Mouse (Mus musculus) testis, adult 2 months (tissue): Measurements from ENCODE around the gene Scrg1. TPM values are rescaled to one million over a fixed set of nuclear protein-coding genes. Genes with fewer than 3 reads are reported as not detected.
A peak's percentile ranks its signal among the peaks of the same experiment; 100 is the strongest.
"Not testable (repeated sequence)": the region's sequence is repeated elsewhere in the genome, so short reads cannot be mapped to it uniquely, and the experiment has no call there.

ENCODE experiments used
- H3K27ac ChIP-seq: fragments of 200-500 bp; 2 replicates; pipeline ENCODE4 v1.5.1; 2012; ENCODE audit warnings: low read depth, low read length; ENCODE audit not compliant: control insufficient read depth, insufficient read depth
- H3K27me3 ChIP-seq: fragments of 200-500 bp; 2 replicates; pipeline ENCODE4 v1.6.1; 2012; ENCODE audit warnings: mild to moderate bottlenecking, low read length, moderate library complexity; ENCODE audit not compliant: control insufficient read depth, insufficient read depth
- H3K36me3 ChIP-seq: fragments of 200-500 bp; 2 replicates; pipeline ENCODE4 v1.6.1; 2012; ENCODE audit warnings: mild to moderate bottlenecking, low read length; ENCODE audit not compliant: control insufficient read depth, insufficient read depth
- H3K4me1 ChIP-seq: fragments of 200-500 bp; 2 replicates; pipeline ENCODE4 v1.6.1; 2012; ENCODE audit warnings: low read length; ENCODE audit not compliant: control insufficient read depth, insufficient read depth
- H3K4me3 ChIP-seq: fragments of 200-500 bp; 2 replicates; pipeline ENCODE4 v1.5.1; 2012; ENCODE audit warnings: low read depth, mild to moderate bottlenecking, low read length, moderate library complexity, mixed read lengths; ENCODE audit not compliant: control insufficient read depth
- CTCF ChIP-seq: fragments of 200-500 bp; IDR thresholded peaks from 2 replicates; pipeline ENCODE4 v1.5.1; 2012; ENCODE audit warnings: low read depth, mild to moderate bottlenecking, inconsistent platforms, low read length, moderate library complexity; ENCODE audit not compliant: control insufficient read depth, insufficient read depth, insufficient replicate concordance
- POLR2A ChIP-seq: fragments of 200-500 bp; IDR thresholded peaks from 2 replicates; pipeline ENCODE4 v1.6.1; 2012; ENCODE audit warnings: low read depth, mild to moderate bottlenecking, inconsistent platforms, low read length, moderate library complexity; ENCODE audit not compliant: control insufficient read depth
- polyA plus RNA-seq: library from polyadenylated mRNA; depleted of rRNA; stranded (reverse); fragments of >200 nt; gene quantifications from 2 replicates; pipeline ENCODE4 v1.2.3, GENCODE M21; 2012; rRNA removed

The Scrg1 gene
- polyA plus RNA-seq, 1 experiment: not detected

GRCm38 (mm10) chr8:57511316-57512118 lies 55.8 kb downstream of the Scrg1 start, which contains the start of gene Hmgb2:
TSS of gene Hmgb2 (plus strand) at chr8:57511907.
- Histone ChIP-seq H3K4me3 (peak within 1 kb of the TSS; percentile 98), H3K36me3 (peaks cover 2% of the 10 kb centered on the region), H3K27ac (peak within 1 kb of the TSS; percentile 100), H3K4me1 (no peaks in the 10 kb centered on the region), H3K27me3 (no peaks in the 10 kb centered on the region)
- no peak for TF ChIP-seq CTCF
- peak; percentile 88 for TF ChIP-seq POLR2A

GRCm38 (mm10) chr8:57512141-57513056 lies 56.7 kb downstream of the Scrg1 start:
- Histone ChIP-seq H3K27ac (peak overlapping the region; percentile 100), H3K36me3 (peaks cover 3% of the 10 kb centered on the region), H3K4me1 (no peaks in the 10 kb centered on the region), H3K27me3 (no peaks in the 10 kb centered on the region), H3K4me3 (peak overlapping the region; percentile 98)
- TF ChIP-seq POLR2A (no peak), CTCF (no peak)

GRCm38 (mm10) chr8:57513178-57513661 lies 57.5 kb downstream of the Scrg1 start:
- not testable (repeated sequence) for H3K27me3 ChIP-seq, H3K36me3 ChIP-seq, H3K4me1 ChIP-seq
- H3K4me3 ChIP-seq: peak overlapping the region; percentile 70
- peak overlapping the region; percentile 31; the same call in 1 of the 2 replicates for H3K27ac ChIP-seq

DNA sequence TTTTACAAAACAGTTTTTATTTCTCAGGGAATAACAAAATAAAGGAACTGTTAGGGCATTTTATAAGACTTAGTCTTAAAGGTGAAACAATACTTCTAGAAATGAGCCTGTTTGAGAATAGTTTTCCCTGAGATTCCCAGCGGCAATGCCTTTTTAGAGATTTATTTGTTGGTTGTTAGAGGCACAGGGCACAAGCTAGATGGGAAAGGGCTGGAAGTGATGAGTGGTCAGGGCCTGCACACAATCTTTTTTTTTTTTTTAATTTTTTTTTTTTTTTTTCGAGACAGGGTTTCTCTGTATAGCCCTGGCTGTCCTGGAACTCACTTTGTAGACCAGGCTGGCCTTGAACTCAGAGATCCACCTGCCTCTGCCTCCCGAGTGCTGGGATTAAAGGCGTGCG lies 61.0 kb downstream of the Scrg1 start:
- not testable (repeated sequence) for H3K27ac ChIP-seq, H3K36me3 ChIP-seq, H3K4me3 ChIP-seq, H3K27me3 ChIP-seq, H3K4me1 ChIP-seq

DNA sequence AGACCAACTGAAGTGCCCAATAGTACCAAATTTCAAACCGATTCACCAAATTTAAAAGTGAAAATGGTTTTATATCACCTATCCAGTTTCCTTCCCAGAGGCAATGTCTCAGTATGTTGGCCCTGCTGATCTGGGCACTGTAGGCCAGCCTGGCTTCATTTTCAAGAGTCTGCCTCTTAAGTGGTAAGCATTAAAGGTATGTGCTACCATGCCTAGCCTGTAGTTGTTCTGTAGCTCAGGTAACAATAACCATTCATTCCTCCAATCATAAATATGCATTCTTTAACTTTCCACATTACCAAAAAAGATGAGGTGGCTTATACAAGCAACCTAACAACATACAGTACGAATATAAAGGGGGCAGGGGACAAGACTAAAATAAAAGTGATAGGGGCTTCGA lies 62.0 kb downstream of the Scrg1 start:
- no peak overlapping the region for H3K4me3 ChIP-seq
- H3K4me1 ChIP-seq: no peaks in the 10 kb centered on the region
- H3K27ac ChIP-seq: no peak overlapping the region
- TF ChIP-seq CTCF: no peak
- TF ChIP-seq POLR2A: no peak
- no peaks in the 10 kb centered on the region for H3K27me3 ChIP-seq
- H3K36me3 ChIP-seq: peaks cover 3% of the 10 kb centered on the region

DNA sequence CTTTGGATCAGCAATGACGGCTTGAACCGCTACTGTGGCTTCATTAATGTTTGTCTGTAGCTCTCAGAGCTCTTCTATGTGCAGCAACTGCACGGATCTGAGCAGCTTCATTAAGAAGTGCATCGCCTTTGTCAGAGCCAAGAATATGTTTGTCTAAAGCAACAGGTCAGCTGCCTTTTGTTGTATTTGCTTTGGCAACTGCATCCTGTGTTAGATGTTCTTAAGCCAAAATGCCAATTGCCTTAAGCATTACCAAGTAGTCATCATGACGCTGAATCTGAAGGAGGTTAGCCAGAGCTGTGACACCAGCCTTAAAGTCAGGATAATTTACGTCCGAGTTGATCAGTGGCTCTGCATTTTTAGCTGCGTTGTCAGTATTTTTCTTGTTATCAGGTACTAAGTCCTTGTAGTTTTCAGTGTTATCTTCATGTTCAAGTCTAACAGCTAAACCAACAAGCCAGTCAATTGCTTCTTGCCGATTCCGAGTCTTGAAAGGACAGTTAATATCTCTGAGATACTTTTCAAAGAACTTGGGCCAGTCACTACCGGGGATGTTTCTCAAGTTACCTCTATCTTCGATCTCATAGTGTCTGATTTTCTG lies 64.6 kb downstream of the Scrg1 start:
- no peak overlapping the region for H3K4me3 ChIP-seq
- no peaks in the 10 kb centered on the region for H3K27me3 ChIP-seq
- peaks cover 3% of the 10 kb centered on the region for H3K36me3 ChIP-seq
- TF ChIP-seq CTCF (no peak), POLR2A (no peak)
- no peak overlapping the region for H3K27ac ChIP-seq
- H3K4me1 ChIP-seq: no peaks in the 10 kb centered on the region

Other genes starting within 250 kb of the Scrg1 start
- gene Hand2, start 134.9 kb upstream of the Scrg1 start, polyA plus RNA-seq: 0.05 TPM in 2 replicates
- 10.5 and 12.9 TPM in 2 replicates for gene Sap30, start 31.9 kb downstream of the Scrg1 start, polyA plus RNA-seq
- gene Hmgb2, start 56.0 kb downstream of the Scrg1 start, polyA plus RNA-seq: 16.3 and 22.0 TPM in 2 replicates
- 3.6 and 4.9 TPM in 2 replicates for gene Galnt7, start 197.1 kb downstream of the Scrg1 start, polyA plus RNA-seq